Mouse (Mus musculus) G1E (cell line): ENCODE data around the gene Cby3.

Source experiments
- CTCF ChIP-seq: IDR thresholded peaks from 2 replicates; pipeline ENCODE4 v1.5.1; 2012; ENCODE audit warnings: low read depth, low read length, inconsistent platforms, mixed read lengths
- POLR2AphosphoS5 ChIP-seq: IDR thresholded peaks from 2 replicates; pipeline ENCODE4 v1.6.1; 2012; ENCODE audit warnings: low read depth, low read length, inconsistent platforms; ENCODE audit not compliant: insufficient replicate concordance

DNA sequence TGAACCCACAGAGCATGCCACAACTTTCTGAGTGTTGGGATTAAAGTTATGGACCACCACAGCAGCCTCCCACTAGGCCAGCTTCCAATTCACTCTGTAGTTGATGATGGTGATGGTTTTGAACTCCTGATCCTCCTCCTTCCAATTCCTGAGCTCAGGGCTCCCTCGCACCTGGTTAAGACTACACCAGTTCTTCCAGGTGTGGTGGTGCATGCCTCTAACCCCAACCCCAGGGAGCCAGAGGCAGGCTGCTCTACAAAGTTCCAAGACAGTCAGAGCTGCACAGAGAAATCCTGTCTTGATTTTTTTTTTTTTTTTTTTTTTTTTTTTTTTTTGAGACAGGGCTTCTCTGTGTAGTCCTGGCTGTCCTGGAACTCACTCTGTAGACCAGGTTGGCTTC, 19.4 kb downstream of the Cby3 start:
- TF ChIP-seq CTCF = no peak
- no peak for TF ChIP-seq POLR2AphosphoS5
